Mouse (Mus musculus): Measurements from ENCODE around the gene Metap1. TPM values are rescaled to one million over a fixed set of nuclear protein-coding genes. Genes with fewer than 3 reads are reported as not detected.
A peak's percentile ranks its signal among the peaks of the same experiment; 100 is the strongest.
"Not testable (repeated sequence)": the region's sequence is repeated elsewhere in the genome, so short reads cannot be mapped to it uniquely, and the experiment has no call there.

The Metap1 gene
- total RNA-seq, 2 experiments from 2014 or later: 65.1 to 80.2 TPM

GRCm38 (mm10) chr3:138509581-138509980 lies 20.3 kb upstream of the Metap1 start:
- ATAC-seq (replicated peaks; ENCODE audit: low FRiP score, low TSS enrichment, poor library complexity, severe bottlenecking): no peak

DNA sequence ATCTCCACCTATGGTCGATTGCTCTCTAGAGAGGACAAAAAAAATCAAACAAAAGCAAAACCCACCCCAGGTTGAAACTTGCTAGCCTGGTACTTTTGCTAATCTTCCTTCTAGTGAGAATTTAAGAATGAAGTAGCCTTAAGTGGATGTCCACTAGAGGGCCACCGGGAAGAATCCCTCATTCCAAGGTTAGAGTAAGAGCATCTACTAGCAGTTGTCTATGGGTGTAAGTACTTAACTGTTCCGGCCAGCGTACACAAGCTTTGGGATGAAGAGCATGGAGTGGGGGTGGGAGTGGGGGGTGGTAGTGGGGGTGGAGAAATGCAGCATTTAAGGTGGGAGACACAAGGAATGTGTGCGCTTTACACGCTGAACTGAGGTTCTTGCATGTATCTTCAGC lies 17.4 kb upstream of the Metap1 start:
- ATAC-seq (replicated peaks; ENCODE audit: low FRiP score, low TSS enrichment, poor library complexity, severe bottlenecking): peak; percentile 65

DNA sequence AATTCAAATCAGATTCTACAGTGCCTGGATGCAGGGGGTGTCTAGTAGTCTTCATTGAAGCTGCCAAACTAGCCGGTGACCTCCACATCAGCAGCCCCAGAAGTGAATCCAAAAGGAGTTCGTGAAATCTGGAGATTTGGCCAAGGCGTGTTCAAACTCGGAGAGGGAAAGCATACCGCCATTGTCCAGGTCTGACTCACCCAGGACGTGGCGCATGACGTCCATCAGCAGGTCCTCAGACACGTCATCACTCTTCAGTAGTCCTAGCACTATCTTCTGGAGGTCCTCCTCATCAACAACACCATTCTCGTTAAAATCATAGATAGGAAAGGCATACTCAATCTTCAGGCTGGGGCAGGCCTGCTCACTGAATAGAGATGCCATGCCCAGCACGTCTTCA lies 14.4 kb upstream of the Metap1 start:
- ATAC-seq (replicated peaks; ENCODE audit: low FRiP score, low TSS enrichment, poor library complexity, severe bottlenecking): no peak

DNA sequence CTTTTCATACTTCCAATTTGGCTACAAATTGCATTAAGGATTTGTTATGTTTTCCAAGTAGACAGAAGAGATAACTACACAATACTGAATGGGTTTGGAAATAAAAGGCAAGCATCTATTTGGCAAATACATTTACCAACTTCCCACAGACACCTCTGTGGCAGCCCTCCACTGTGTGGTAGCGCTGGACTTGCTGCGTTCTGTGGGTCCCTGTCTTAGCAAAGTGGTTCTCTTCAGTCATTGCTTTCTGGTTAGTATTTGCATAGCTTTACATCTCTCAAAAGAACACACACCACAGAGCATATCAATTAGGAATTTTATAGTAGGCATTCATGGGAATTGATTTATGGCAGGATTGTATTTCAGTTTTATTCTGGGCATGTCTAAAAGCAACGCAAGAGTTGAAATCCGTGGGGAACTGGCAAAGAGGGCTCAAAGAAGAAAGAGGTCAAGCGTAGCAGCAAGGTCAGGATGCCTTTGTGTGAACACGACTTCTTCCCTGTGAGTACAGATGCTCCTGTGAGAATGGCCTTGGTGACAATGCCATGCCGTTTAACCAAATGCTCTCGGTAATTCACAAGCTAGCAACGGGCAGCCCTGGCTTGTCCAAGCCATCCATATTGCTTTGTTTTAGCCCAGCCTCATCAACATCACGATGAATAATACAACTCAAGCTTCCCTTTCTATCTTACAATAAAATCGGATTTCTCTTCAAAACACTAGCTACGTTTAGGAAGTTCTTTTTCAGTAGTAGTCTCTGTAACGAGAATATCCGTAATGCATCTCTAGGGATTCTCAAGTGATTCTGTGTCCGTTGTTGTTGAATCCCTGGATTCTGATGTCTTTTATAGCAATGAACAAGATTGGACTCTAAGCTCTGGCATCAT lies 10.8 kb upstream of the Metap1 start:
- ATAC-seq (replicated peaks; ENCODE audit: low FRiP score, low TSS enrichment, poor library complexity, severe bottlenecking): no peak

DNA sequence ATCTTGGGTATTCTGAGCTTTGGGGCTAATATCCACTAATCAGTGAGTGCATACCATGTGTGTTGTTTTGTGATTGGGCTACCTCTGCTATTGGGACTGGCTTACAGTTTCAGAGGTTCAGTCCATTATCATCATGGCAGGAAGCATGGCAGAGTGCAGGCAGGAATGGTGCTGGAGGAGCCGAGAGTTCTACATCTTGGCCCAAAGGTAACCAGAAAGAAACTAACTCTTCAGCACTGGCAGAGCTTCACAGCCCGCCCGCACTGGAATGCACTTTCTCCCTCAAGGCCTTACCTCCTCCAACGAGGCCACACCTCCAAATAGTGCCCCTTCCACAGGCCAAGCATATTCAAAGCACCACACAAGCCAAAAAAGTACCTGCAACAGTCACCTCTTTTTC lies 9.4 kb upstream of the Metap1 start:
- ATAC-seq (replicated peaks; ENCODE audit: low FRiP score, low TSS enrichment, poor library complexity, severe bottlenecking): no peak

DNA sequence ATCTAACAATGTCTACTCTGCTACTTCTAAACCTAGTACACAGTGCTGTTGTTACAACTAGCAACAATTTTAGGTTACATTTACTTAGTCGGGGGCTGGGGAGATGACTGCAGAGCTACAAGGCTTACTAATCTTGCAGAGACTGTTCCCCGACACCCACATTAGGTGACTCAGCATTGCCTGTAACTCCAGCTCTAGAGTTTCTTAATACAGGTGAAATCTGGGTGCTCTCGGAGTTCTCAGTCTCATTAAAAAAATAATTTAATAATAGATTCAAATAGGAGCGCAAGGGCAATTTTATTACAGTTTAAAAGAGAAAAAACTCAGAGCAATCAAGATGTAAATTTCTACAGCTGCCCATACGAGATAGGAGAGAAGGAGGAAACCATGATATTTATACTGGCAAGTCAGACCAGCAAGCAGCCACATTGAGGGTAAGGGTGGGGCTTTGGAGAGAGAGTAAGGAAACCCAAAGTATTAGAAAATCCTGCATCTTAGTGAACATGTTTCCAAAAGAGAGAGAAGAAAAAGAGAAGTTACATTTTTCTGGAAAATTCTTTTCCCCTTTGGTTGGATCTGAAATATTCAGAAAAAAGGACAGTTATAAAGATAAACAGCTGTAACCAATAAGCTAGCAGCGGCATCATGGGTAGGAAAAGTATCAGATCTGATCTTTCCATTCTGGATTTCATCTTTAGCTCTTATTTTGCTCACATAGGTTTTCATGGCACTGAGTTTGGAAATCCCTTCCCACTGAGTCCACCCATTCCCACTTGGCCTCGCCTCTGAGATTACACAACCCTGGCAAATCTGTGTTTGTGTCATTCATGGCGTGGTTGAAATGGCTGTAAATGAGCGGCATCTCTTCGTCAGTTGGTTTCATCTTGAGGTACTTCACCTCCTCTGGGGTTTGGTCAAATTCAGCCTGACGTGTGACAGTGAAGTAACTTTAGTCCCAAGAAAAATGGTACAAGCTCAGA lies 6.1 kb upstream of the Metap1 start:
- peak; percentile 93 for ATAC-seq (replicated peaks; ENCODE audit: low FRiP score, low TSS enrichment, poor library complexity, severe bottlenecking)

DNA sequence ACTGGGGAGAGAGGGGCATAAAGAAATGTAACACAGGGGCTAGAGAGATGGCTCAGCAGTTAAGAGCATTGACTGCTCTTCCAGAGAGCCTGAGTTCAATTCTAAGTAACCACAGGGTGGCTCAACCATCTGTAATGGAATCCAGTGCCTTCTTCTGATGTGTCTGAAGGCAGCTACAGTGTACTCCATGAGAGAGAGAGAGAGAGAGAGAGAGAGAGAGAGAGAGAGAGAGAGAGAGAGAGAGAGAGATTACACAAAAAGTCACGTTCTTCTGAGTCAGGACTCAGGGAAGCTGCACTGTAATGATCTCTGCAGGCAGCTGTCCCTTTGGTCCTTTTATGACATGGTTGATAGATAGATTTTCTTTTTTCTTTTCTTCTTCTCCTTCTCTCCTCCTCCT lies 5.2 kb upstream of the Metap1 start:
- ATAC-seq (replicated peaks; ENCODE audit: low FRiP score, low TSS enrichment, poor library complexity, severe bottlenecking): peak; percentile 10; the same call in 1 of the 2 replicates

DNA sequence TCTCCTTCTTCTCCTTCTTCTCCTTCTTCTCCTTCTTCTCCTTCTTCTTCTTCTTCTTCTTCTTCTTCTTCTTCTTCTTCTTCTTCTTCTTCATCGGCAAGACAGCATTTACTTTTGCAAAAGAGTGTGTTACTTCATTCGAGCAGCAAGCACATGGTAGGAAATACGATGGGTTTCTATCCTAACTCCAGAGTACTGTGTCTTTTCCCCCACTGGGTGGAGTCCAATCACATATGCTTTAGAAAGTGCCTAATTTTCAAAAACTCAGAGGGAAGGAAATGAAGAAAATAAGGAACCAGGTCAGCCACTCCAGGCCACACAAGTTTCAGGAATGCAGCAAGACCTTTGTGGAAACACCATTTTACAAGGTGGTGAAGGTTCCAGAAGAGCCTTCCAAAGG lies 4.4 kb upstream of the Metap1 start:
- ATAC-seq (replicated peaks; ENCODE audit: low FRiP score, low TSS enrichment, poor library complexity, severe bottlenecking): no peak

- ATAC-seq (replicated peaks; ENCODE audit: low FRiP score, low TSS enrichment, poor library complexity, severe bottlenecking): peak; percentile 16
Observed at GRCm38 (mm10) chr3:138490034-138490337, 671 bp upstream of the Metap1 start.

DNA sequence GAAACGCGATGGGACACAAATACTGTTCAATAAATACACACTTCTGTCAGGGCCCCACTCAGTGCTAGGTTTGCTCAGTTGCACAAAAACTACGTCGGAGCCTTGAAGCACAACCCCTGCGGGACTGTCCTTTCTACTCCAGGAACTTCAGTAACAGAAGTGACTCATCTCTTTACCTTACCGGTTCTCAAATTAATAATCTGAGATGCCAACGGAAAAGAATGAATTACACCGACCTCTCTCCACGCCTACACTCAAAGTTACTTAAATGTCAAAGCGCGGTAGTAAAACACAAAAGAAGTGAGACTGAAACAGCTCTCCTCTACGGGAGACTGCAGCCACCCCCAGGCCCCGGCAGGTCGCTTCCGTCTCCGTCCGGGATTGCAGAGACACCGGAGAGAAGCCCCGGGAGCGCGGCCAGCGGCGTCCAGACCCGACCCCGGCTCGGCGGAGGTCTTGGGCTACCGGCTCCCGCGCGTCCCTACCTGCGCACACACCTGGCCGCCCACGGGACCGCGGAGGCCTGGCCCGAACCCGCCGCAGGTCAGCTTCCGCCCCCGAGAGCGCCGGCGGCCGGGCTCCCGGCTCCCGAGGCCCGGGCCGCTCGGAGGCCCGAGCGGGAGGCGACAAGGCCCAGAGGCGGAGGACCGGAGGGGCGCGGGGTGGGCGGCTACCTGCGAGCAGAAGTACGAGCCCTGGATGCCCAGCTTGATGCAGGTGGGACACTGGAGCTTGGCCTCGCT lies 560 bp downstream of the Metap1 start:
- 0 out of 2 replicates have a peak, but pooled peaks have one; percentile 9 for ATAC-seq (replicated peaks; ENCODE audit: low FRiP score, low TSS enrichment, poor library complexity, severe bottlenecking)

DNA sequence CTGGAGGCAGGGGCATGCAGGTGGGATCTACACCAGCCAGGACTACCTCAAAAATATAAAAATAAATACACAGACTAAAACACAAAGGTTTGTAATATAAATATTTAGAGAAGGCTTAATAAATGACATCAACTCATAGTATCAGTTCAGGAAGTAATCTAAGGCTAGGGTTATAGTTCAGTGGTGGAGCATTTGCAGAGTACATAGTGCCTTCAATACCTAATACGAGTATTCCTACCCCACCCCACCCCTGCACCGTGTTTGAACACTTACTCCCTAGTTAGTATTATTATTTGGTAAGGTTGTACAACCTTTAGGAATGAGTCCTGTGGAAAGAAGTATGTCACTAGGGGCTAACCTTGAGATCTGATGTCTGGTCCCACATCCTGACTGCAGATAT lies 6.1 kb downstream of the Metap1 start:
- no peak for ATAC-seq (replicated peaks; ENCODE audit: low FRiP score, low TSS enrichment, poor library complexity, severe bottlenecking)

DNA sequence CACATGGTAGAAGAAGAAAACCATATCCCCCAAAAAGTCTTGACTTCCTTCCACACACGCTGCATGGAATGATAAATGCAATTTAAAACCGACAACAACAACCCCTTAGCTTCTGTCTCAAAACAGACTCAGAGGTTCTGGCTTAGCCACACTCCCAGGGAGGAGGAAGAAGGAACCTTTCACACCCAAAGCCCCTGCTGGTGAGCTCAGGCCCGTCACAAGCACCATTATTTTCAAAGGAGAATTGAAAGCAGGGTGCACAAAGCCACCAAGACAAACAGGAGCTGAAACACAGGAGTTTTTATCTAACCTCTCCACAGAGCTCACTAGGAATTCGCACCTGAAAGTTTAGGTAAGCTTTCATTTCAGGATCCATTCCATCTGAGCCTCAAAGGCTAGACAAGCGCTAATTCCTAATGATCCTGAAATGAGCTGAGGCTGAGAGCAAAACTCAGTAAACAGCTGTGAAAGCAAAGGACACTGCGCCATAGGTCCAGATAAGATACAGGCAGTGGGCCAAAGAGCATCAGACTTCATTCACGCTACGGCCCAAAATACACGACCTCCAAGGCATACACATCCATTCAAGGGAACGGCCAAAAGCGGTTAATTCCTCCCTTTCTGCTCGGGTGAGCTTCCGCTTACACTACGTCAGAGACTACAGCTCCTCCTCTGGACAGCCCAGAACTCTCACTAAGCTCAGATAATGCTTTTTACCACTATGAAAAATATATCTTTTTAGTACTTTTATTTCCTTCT lies 7.6 kb downstream of the Metap1 start:
- peak; percentile 44 for ATAC-seq (replicated peaks; ENCODE audit: low FRiP score, low TSS enrichment, poor library complexity, severe bottlenecking)

GRCm38 (mm10) chr3:138479489-138479888 lies 9.8 kb downstream of the Metap1 start:
- ATAC-seq (replicated peaks; ENCODE audit: low FRiP score, low TSS enrichment, poor library complexity, severe bottlenecking): peak; percentile 79

GRCm38 (mm10) chr3:138471066-138471465 lies 18.2 kb downstream of the Metap1 start:
- ATAC-seq (replicated peaks; ENCODE audit: low FRiP score, low TSS enrichment, poor library complexity, severe bottlenecking): no peak

- not testable (repeated sequence) for ATAC-seq (replicated peaks; ENCODE audit: low FRiP score, low TSS enrichment, poor library complexity, severe bottlenecking)
Observed at GRCm38 (mm10) chr3:138466656-138467055, 22.7 kb downstream of the Metap1 start.

GRCm38 (mm10) chr3:138464573-138465147 lies 24.7 kb downstream of the Metap1 start:
- no peak for ATAC-seq (replicated peaks; ENCODE audit: low FRiP score, low TSS enrichment, poor library complexity, severe bottlenecking)

DNA sequence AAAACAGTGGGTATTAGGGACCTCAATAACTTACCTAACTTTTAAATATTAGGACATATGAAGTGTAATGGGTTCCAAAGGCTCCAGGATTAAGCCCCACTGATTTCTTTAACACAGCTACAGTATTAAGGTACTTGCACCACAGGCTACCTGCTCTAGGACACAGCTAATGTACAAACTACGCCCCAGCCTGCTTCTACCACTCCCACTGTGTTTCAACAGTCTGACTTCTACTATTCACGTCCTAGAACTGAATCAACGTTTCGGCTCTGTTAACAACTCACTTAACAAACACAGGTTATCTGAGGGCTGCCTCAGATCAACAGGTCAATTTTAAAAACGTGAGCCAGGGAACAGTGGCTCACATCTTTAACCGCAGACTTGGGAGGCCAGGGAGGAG lies 25.5 kb downstream of the Metap1 start:
- ATAC-seq (replicated peaks; ENCODE audit: low FRiP score, low TSS enrichment, poor library complexity, severe bottlenecking): no peak

DNA sequence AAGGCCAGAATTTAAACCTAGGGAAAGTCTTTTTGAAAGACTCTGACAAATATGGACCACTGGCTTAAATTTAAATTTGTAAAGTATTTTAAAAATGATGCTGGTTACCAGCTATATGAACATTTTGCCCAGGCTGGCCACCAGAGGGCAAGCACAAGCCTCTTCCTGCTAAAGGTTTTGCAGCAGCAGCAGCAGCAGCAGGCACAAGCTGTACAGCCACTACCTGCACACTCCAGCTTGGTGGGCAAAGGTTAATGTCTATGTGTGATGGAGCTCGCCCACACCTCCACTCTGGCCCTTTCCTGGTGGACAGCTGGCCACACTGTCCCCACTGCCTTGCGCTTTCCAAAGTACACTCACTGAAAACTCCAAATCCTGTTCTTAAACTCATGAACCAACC lies 26.2 kb downstream of the Metap1 start:
- peak; percentile 62 for ATAC-seq (replicated peaks; ENCODE audit: low FRiP score, low TSS enrichment, poor library complexity, severe bottlenecking)

DNA sequence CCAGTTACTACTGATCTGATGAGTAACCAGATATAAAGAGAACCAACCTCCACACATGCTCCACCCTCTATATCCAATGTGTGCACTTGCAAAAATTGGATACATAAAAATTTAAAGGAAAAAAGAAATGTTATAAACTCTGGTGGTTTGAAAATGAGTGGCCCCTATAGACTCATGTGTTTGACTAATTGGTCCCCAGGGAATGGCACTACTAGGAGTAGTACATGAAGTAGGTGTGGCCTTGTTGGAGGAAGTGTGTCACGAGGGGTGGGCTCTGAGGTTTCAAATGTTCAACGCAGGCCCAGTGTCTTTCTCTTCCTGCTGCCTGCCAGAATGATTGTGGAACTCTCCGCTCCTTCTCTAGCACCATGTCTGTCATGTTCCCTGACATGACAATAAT lies 27.5 kb downstream of the Metap1 start:
- ATAC-seq (replicated peaks; ENCODE audit: low FRiP score, low TSS enrichment, poor library complexity, severe bottlenecking): no peak
